Mouse (Mus musculus) neural tube, embryonic 10.5 days (tissue): ENCODE data around the gene Retreg2.
A peak's percentile ranks its signal among the peaks of the same experiment; 100 is the strongest.

Source experiments
- DNase-seq: peaks from one replicate; pipeline ENCODE4 v3.0.0-alpha.2; 2017; ENCODE audit warnings: low spot score; ENCODE audit errors: extremely low spot score

The Retreg2 gene

DNA sequence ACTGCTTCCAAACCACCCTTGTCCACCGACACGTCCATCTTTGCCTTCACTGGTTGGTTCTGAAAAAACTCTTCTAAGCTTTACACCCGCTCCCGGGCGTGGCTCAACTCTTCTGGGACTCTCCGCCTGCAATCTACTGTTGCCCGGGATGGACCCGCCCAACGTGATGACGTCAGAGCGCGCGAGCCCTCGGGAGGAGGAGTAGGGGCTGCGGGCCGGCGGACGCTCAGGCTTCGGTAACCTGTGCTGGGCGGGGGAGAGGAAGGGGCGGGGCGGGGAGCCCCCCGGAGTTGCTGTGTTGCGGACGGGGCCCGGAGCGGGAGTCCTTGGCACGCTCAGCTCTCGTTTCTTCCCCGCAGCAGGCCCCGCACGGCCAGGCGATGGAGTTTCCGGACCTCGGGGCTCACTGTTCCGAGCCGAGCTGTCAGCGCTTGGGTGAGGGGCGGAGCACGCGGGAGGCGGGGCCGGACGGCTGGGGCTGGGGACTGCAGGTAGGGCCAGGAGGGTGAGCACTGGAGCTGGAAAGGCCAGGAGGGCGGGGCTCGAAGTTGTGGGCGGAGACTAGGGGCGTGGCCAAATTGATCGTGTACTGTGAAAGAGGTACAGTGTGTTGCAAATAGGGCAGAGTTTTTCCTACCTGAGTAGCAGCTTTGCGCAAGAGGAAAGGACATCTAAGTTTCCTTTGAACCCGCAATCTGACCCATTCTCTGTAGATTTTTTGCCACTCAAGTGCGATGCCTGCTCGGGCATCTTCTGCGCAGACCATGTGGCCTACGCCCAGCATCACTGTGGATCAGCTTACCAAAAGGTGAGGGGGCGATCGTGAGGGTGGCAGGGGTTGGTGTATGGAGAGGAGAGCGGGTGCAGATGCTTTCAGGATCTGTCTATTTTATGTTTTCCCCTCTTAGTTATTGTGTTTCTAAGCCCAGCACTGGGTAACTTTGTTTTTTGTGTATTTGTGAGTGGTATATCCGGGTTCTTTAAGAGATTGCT lies 26.2 kb downstream of the Retreg2 start, which contains the start of gene Zfand2b:
TSS of gene Zfand2b (plus strand) at position 175 of the 993 bp plus-strand sequence.
- peak; percentile 98 for DNase-seq

DNA sequence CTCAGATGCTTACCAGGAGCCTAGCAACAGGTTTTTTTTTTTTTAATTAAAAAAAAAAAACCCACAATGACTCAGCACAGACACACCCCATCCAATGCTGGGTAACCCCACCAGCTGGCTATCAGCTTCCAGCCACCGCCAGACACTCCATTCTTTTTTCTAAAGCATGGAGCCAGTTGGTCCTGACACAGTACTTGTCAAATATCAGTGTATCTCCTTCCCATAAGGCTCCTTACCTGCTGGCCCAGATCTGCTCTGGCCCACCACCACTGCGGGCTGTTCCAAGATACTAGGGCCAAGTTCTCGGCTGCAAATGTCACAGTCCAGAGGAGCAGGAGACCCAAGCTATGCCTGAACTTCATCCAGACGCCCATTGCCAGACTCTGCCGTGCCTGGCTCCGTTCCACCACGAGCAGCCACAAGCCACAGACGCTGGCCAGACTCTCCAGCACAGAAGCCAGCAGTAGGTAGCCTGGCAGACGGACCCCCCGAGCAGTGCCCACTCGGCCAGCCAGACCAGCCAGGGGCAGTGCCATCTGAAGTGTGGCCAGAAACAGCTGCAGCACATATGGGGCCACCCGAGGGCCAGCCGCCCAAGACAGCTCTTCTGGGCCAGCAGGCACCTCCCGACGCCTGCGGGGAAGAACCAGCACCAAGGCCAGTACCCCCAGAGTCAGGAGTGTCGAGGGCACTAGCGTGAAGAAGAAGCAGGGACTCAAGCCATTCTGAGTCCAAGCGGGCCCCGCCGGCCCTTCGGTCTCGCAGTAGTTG lies 36.9 kb downstream of the Retreg2 start:
- DNase-seq = no peak

DNA sequence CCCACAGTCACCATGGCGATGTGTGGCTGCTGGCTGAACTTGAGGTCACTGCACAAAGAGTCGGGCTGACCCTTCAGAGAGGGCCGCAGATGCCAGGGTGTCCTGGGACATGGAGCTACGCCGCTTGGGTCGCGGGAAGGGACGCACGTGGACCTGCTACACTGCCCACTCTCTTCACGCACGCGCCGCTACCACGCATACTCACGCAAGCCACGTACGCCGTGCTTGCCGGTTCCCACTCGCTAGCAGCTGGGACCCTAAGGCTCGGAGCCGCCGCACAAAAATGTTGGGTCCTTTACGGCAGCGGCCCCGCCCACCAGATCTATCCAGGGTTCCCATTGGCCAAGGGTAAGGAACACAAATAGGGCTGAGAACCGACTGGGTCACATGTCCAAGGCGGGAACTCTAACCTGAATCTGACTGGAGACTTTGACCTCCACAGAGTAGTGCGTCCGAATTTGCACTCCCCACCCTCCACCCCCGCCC lies 37.6 kb downstream of the Retreg2 start, which contains the start of gene Abcb6:
TSS of gene Abcb6 (minus strand) at position 288 of the 486 bp plus-strand sequence.
- peak; percentile 94 for DNase-seq

DNA sequence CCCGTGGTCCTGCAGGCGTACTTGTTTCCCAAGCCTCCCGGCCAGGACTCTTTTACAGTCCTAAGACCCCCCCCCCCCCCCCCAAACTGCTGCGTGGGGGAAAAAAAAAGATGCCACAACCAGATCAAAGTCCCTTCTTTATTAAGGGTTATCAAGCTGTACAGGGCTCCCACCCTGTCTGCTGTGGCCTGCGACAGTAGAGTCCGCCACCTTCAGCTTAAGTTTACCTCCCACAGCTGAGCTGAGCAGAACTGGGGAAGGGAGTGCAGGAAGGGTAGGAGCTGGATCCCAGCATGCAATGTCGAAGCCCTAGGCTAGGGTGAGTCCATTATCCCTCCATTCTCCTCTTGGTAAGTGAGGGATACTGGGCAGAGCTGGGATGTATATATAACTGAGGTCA lies 38.2 kb downstream of the Retreg2 start:
- peak; percentile 17 for DNase-seq

DNA sequence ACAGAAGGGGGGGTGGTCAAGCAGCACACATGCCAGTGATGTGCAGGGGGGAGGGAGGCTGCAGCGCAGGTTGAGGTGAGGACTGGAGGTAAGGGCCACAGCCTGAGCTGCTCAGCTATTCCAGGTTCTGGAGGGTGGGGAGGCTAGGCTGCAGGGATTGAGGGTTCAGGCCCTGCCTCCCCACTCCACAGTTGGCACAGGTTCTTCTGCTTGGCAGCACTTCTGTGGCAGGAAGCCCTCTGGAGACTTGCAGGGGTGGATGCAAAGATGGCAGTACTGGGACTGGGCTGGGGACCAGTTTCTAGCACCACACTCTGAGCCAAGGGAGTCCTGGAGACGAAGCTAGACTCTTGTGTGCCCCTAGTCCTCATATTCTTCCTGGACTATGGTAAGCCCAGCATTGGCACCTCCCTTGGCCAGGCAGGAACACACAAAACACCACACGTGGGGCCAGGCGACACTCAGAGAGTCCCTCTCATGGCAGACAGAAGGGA lies 38.8 kb downstream of the Retreg2 start:
- DNase-seq = no peak

DNA sequence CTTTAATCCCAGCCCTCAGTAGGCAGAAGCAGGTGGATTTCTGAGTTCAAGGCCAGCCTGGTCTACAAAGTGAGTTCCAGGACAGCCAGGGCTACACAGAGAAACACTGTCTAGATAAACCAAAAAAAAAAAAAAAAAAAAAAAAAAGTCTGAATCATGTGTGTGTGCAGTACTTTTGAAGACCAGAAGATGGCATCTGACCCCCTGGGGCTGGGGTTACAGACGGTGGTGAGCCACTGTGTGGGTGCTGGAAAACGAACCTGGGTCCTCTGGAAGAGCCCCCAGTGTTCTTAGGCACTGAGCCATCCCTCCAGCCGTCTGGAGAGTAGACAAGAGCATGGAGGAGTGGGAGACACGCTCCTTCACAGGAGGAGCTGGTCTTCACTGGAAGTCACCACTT lies 39.6 kb downstream of the Retreg2 start:
- DNase-seq = no peak

GRCm38 (mm10) chr1:75185495-75185894 lies 42.9 kb downstream of the Retreg2 start:
- DNase-seq = no peak

DNA sequence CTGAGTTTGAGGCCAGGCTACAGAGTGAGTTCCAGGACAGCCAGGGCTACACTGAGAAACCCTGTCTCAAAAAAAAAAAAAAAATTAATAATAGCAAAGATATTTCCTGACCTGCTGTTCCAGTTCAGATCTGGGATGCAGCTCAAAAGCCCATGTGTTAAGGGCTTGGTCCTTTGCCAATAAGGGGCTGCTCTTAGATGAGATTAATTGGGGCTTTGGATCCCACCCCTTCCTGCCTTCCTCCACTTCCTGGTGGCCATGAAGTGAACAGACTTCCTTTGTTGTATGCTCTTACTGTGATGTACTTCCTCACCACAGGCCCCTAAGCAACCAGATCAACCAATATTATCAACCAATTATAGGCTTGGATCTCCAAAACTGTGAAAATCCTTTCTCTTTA lies 44.5 kb downstream of the Retreg2 start:
- no peak for DNase-seq

DNA sequence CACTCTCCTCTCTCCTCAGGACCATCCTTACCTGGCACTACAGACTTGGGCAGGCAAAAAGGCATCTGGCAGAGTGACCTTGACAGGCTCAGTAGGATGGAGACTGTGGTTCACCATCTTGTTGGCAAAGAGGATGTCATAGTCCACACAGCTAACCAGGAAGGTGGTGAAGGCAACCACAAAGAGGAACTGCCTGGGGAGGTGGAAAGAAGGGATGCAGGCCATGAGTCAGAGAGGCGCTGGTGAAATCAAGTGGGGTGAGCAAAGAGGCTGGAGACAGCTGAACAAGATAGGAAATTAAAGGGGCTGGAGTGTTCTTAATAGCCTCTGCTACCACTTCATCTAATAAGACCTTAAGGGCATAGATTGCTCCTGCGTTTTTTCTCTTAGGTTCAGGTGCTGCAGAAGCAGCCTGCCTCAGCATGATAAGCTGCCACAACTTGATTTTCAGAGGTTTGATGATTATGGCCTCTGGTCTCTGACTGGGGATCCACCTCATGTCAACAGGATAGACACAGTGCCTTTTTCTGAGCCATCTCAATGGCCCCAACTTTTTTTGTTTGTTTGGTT lies 45.4 kb downstream of the Retreg2 start:
- DNase-seq = no peak

GRCm38 (mm10) chr1:75190577-75190976 lies 48.0 kb downstream of the Retreg2 start:
- DNase-seq = no peak

GRCm38 (mm10) chr1:75191258-75191621 lies 48.7 kb downstream of the Retreg2 start:
- DNase-seq = no peak

DNA sequence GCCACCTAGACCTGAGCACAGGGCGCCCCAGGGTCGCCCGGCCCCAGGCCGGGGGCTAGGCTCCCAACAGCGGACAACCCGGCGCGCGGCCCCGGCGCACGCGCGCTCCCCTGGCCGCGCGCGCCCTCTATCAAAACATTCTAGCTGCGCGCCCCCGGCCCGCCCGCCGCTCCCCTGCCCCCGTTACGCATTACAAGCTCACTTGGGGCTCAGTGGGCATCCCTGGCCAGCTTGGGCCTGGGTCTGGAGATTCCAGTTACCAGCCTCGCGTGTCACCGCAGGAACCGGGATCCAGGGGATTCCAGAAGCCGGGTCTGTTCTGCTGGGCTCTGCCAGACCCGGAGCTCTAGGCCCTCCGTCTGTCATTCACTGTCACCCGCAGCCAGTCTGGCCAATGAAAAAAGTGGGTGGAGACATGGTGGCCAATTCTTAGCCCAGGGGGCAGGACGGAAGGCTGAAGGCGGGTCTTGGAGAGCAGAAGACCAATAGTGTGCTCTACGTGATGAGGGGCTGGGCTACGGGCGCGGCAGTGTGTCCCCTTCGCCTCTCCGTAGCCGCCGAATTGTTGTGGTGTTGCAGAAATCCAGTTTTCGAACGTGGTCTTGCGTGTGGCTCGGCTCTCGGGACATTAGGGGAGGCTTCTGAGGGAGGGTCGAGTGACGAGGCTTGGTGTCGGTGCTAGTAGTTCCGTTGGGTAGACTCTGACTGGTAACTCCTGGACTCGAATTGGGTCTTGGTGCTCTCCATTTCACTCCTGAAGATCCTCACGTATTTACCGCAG lies 49.2 kb downstream of the Retreg2 start, which contains the start of the genes Ankzf1 and Atg9a:
TSS of gene Ankzf1 (plus strand) at position 530 of the 781 bp plus-strand sequence.
TSS of gene Atg9a (minus strand) at position 575 of the 781 bp plus-strand sequence.
- DNase-seq = peak; percentile 91

DNA sequence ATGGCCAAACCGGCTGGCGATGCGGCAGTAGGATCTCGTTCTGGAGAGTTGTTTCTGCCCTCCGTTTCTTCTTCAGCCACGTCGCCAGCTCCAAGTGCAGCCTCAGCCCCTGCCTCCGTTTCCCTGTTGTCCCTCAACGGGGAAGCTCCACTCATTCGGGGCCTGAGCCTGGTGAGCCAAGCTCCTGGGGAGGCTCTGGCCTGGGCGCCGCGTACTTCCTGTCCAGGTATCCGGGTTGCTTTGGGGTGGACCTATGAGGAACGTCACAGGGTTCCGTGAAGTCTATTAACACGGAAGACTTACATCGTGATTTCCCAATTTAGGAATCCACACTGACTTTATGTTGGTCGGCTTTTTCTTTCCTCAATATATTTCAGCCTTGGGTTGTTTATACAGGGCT lies 49.9 kb downstream of the Retreg2 start:
- DNase-seq = no peak
